Mouse (Mus musculus) layer of hippocampus, adult 11-12 months (tissue): ENCODE measurements at regions not wholly inside any gene's neighbourhood (a gene's known extent, or its start where the extent isn't known, plus 50 kb on each side); places are given as distances from the start of the nearest gene placed in this dataset.

Experiments used
- DNase-seq: peaks from one replicate; pipeline ENCODE4 v3.0.0; 2022; ENCODE audit warnings: low spot score

DNA sequence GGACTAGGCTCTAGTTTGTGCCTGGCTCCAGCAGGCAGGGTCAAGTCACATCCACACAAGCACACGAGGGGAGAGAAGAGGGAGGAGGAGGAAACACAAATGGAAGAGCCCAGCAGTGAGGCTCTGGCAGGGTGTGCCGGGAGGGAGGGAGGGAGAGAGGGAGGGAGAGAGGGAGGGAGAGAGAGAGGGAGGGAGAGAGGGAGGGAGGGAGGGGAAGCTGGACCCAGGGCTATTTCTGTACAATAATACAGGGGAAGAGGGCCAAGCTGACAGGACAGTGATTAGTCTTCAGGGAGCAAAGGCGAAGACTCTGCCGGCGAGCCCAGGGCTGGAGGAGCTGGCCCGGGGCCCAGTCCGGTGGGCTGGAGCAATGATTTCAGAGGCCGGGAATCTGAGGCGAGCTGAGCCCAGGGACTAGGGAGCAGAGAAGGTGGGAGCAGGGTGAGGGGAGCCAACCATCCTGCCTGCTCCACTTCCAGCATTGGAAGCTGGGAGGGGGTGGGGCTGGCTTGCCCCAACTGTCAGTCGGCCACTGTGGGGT is 155.6 kb downstream of the Efnb1 start:
- DNase-seq = no peak

GRCm38 (mm10) chrX:99287988-99288387 is 152.1 kb downstream of the Efnb1 start:
- no peak for DNase-seq

DNA sequence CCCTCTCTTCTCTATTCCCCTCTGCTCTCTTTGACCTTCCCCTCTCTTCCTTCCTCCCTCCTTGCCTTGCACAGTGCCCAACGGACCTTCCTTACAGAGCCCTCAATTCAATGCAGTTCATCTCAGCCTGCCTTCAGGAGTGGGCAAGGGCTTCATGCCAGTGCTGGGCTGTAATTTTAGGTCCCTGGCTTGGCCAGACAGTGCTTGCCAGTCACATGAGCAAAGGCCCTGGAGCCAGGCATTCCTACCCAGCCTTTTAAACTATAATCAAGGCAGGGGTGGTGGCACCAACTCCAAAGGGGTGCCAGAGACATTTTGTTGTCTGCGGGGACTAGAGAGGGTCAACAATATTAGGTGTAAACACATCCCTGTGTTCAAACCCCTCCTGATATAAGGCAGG is 150.9 kb downstream of the Efnb1 start:
- no peak for DNase-seq

GRCm38 (mm10) chrX:99285611-99286010 is 149.7 kb downstream of the Efnb1 start:
- DNase-seq = no peak

GRCm38 (mm10) chrX:99280991-99281390 is 145.1 kb downstream of the Efnb1 start:
- DNase-seq = no peak

DNA sequence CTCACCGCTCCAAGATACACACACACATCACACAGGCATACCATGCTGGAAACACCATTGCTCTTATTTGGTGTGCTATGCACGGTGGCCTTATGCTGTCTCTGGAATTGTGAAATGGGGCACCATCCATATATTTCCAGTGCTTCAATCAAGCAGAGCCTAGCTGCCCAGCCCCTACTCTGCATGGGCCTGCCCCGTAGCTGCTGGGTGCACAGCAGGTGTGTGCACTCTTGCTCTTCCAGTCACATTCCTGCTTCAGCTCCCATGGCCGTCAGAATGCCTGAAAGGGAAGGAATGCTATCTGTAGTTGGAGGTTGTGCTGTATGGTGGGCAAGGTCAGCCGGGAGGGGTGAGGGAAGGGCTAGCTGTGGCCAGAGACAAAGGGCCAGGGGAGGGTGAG is 144.6 kb downstream of the Efnb1 start:
- DNase-seq = no peak

DNA sequence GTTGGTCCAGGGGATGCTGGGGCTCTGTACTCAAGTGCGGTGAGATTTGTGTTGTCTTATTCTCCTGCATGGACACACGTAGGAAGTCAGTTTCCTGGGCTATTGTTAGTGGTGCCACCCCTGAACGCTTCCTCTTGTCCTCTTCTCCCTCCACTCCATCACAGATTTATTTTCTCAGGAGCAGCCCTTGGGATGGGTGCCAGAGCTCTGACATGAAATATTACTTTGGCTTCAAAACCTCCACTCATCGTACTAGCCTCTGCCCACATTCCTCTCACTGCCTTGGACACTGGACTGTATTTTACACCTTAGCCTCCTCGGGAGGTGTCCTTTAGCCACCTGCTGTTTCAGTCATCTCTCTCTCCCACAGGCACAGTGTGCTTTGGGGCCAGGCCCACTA is 139.6 kb downstream of the Efnb1 start:
- DNase-seq = no peak

GRCm38 (mm10) chrX:99271908-99272307 is 136.0 kb downstream of the Efnb1 start:
- DNase-seq = no peak

GRCm38 (mm10) chrX:99249038-99249607 is 113.2 kb downstream of the Efnb1 start:
- no peak for DNase-seq

DNA sequence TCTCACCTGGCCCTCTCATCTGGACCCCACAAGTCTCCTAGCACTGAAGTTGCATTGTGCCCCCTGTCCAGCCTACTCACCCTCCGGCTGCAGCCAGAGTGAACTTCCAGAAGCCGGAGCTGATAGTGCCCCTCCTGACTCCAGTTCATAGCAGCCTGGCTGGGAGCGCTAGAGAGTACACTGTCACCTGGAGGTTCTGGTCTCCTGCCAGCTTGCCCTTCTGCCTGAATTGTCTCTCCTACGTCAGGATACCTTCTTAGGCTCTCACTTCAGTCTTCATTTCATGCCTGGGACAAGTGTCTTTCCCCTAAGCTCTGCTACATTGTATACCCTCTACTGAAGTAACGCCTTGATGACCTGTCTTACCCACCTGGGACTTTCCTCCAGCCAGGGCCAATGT is 112.3 kb downstream of the Efnb1 start:
- no peak for DNase-seq

GRCm38 (mm10) chrX:99246704-99247103 is 110.8 kb downstream of the Efnb1 start:
- no peak for DNase-seq

GRCm38 (mm10) chrX:99246051-99246450 is 110.1 kb downstream of the Efnb1 start:
- DNase-seq = no peak

- peak; percentile 5 for DNase-seq
These were observed 109.6 kb downstream of the Efnb1 start for GRCm38 (mm10) chrX:99245541-99245940.

- no peak for DNase-seq
These were observed 107.3 kb downstream of the Efnb1 start for GRCm38 (mm10) chrX:99243251-99243650.

- no peak for DNase-seq
These were observed 105.8 kb downstream of the Efnb1 start for GRCm38 (mm10) chrX:99241684-99242118.

DNA sequence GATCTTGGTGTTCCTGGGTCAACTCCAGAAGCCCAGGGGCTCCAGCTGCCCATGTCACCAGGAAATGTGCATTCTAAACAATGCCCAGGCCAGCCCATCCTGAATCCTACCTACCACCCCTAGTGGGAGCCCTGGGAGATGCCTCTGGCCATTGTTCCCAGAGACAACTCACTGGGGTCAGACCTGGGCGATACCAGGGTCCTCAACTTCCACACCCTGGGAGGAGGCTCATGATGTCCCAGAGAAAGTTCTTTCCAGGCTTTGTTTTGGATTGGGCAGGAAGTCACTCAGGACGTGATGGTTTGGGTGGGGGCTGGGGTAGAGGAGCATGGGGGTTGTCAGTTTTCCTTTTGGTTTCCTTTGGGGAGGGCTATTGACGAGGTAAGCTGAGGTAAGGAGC is 97.1 kb downstream of the Efnb1 start:
- DNase-seq = no peak

DNA sequence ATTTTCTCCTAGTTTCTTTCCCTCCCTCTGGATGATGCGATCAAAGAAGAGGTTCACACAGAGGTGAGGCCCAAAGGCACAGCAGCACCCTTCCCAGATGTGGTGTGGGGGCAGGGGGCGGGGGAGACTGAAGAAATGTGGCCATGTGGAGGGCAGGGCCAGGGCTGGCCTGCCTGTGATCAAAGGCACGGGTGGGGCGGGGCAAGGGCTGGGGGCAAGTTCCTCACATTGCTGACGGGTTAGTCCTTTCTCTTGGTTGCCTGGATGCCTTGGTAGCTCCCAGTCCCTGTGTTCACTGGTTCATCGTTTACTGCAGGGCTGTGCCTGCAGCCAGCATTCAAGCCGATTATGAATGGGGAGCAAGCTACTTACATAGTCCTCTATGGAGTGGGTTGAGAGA is 96.4 kb downstream of the Efnb1 start:
- DNase-seq = no peak

- no peak for DNase-seq
These were observed 89.3 kb downstream of the Efnb1 start for GRCm38 (mm10) chrX:99225111-99225752.

GRCm38 (mm10) chrX:99222017-99222416 is 86.1 kb downstream of the Efnb1 start:
- no peak for DNase-seq

GRCm38 (mm10) chrX:99220674-99221455 is 84.9 kb downstream of the Efnb1 start:
- DNase-seq = no peak

DNA sequence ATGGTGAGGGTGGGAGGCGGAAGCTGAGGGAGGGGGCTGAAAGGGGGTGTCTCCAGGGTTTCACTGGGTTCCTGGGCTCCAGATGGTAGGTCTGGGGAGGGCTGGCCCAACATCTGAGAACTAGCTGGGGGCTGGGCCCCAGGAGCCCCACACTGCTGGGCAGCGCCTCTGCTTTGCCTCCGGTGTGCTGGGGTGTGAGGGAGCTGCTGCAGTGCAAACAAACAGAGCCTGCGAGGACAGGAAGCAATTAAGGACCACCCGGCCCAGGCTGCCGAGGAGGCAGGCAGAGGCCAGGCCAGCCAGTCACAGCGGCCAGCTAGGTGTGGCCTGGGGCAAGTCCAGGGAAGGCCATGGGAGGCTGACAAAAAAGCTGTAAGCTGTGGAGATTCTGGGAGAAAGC is 82.3 kb downstream of the Efnb1 start:
- DNase-seq = no peak

DNA sequence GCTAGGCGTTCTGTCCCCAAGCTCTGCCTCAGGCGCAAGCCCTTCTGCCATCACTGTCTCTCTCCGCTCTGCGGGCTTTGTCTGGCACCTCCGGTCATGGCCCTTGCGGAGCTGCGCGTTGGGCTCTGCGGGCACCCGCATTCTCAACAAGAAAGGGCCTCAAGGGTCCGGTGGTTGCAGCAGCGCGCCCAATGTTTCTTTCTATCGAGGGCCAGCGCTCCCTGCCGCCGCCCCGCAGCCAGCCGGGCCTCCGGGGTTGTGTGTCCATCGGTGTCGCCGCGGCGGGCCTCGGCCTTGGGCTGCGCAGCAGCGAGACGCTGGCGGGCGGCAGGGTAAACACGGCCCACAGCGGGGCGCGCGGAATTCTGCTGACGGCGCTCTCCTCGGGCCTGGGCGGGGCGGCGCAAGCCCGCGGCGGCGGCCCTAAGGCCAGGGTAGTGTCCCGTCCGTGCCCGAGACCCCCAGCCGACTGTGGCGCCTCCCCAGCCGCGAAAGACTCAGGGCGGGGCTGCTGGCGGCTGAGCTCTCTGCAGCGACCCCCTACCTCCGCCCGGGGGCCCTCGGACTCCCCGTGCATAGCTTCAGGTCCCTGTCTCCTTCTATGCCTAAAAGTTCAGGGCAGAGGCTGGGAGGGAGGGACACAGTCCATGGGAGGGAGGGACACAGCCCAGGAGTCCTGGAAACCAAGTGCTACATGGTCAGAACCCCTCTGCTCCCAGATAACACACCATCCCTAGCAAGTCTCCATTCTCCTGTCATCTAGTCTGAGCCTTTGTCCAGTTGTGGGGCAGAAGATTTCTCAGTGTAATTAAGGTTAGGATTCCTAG is 80.9 kb downstream of the Efnb1 start:
- peak; percentile 6 for DNase-seq
